Mouse (Mus musculus) brain, embryonic 14.5 days (tissue): ENCODE data around the gene Etv3.

Experiments
- CTCF ChIP-seq: fragments of 200-500 bp; IDR thresholded peaks from 2 replicates; pipeline ENCODE4 v1.5.1; 2012; ENCODE audit warnings: inconsistent platforms, mild to moderate bottlenecking, moderate library complexity, borderline replicate concordance; ENCODE audit not compliant: insufficient read depth, insufficient read length; ENCODE audit errors: extremely low read depth
- POLR2A ChIP-seq: fragments of 200-500 bp; IDR thresholded peaks from 2 replicates; pipeline ENCODE4 v1.6.1; 2012; ENCODE audit warnings: mild to moderate bottlenecking, inconsistent platforms, borderline replicate concordance; ENCODE audit not compliant: poor library complexity, insufficient read depth, insufficient read length, severe bottlenecking; ENCODE audit errors: extremely low read depth

DNA sequence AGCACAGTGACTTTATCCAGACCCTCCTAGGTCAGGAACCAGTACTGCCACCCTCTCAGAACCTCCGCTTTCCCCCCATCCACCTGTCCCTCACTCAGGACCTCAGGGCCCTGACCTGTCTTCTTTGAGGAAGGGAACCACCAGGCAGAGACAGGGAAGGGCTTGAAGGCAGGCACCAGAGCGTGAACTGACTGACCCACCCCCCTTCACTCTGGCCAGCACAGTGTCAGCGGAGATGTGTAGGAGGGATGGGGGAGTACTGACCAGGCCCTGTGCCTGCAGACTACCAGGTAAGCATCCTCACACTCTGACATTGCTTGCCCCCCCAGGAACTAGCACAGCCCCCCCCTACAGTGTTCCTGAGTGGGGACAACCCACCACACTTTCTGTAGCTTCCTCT is 20.3 kb downstream of the Etv3 start:
- TF ChIP-seq CTCF (no peak), POLR2A (no peak)
